Mouse (Mus musculus): ENCODE data around the gene Prl2c3.
"Not testable (repeated sequence)": the region's sequence is repeated elsewhere in the genome, so short reads cannot be mapped to it uniquely, and the experiment has no call there.

GRCm38 (mm10) chr13:12769442-12770091 is 30.3 kb downstream of the Prl2c3 start:
- TF ChIP-seq CTCF (IDR thresholded peaks at IDR 0.05; ENCODE audit: borderline replicate concordance, control insufficient read depth, extremely low read depth, insufficient read depth, low read length, poor library complexity); POLR2A (IDR thresholded peaks at IDR 0.05; ENCODE audit: control insufficient read depth, extremely low read depth, insufficient read depth, low read length, poor library complexity): not testable (repeated sequence)
